Mouse (Mus musculus): ENCODE measurements around the gene Chd1.

Gene Chd1

GRCm38 (mm10) chr17:15704475-15705300, at the start of gene Chd1:
Gene Chd1, plus strand, starts transcription at chr17:15704967.
- peak; percentile 84 to 85 for DNase-seq (ENCODE audit: low spot score in 2 of 2)

- no peak for DNase-seq (ENCODE audit: low spot score in 2 of 2)
Observed at GRCm38 (mm10) chr17:15656881-15657607, 47.7 kb upstream of the Chd1 start.

GRCm38 (mm10) chr17:15672870-15673269, 31.9 kb upstream of the Chd1 start:
- no peak for DNase-seq (ENCODE audit: low spot score in 2 of 2)

GRCm38 (mm10) chr17:15677970-15678645, 26.7 kb upstream of the Chd1 start:
- DNase-seq (ENCODE audit: low spot score in 2 of 2), result no peak

- DNase-seq (ENCODE audit: low spot score in 2 of 2), result no peak
Observed at GRCm38 (mm10) chr17:15679966-15680630, 24.7 kb upstream of the Chd1 start.

GRCm38 (mm10) chr17:15680661-15681060, 24.1 kb upstream of the Chd1 start:
- no peak for DNase-seq (ENCODE audit: low spot score in 2 of 2)

- DNase-seq (ENCODE audit: low spot score in 2 of 2), result no peak
Observed at GRCm38 (mm10) chr17:15686396-15686795, 18.4 kb upstream of the Chd1 start.

- DNase-seq (ENCODE audit: low spot score in 2 of 2), result no peak
Observed at GRCm38 (mm10) chr17:15690304-15690703, 14.5 kb upstream of the Chd1 start.

- DNase-seq (ENCODE audit: low spot score in 2 of 2), result no peak
Observed at GRCm38 (mm10) chr17:15695566-15695965, 9.2 kb upstream of the Chd1 start.

GRCm38 (mm10) chr17:15698956-15699355, 5.8 kb upstream of the Chd1 start:
- no peak for DNase-seq (ENCODE audit: low spot score in 2 of 2)

- DNase-seq (ENCODE audit: low spot score in 2 of 2), result no peak
Observed at GRCm38 (mm10) chr17:15701505-15701904, 3.3 kb upstream of the Chd1 start.

GRCm38 (mm10) chr17:15704158-15704474, 651 bp upstream of the Chd1 start:
- no peak for DNase-seq (ENCODE audit: low spot score in 2 of 2)

GRCm38 (mm10) chr17:15705303-15706284, 827 bp downstream of the Chd1 start:
- peak in 1 of 2 experiments; percentile 13 for DNase-seq (ENCODE audit: low spot score in 2 of 2)

GRCm38 (mm10) chr17:15714507-15714906, 9.7 kb downstream of the Chd1 start:
- no peak for DNase-seq (ENCODE audit: low spot score in 2 of 2)

GRCm38 (mm10) chr17:15715013-15715902, 10.5 kb downstream of the Chd1 start:
- DNase-seq (ENCODE audit: low spot score in 2 of 2), result no peak

- DNase-seq (ENCODE audit: low spot score in 2 of 2), result no peak
Observed at GRCm38 (mm10) chr17:15715940-15716339, 11.2 kb downstream of the Chd1 start.

- DNase-seq (ENCODE audit: low spot score in 2 of 2), result no peak
Observed at GRCm38 (mm10) chr17:15720841-15721240, 16.1 kb downstream of the Chd1 start.

- no peak for DNase-seq (ENCODE audit: low spot score in 2 of 2)
Observed at GRCm38 (mm10) chr17:15723291-15723690, 18.5 kb downstream of the Chd1 start.

- peak in 1 of 2 experiments; percentile 36 for DNase-seq (ENCODE audit: low spot score in 2 of 2)
Observed at GRCm38 (mm10) chr17:15723866-15724475, 19.2 kb downstream of the Chd1 start.
